Mouse (Mus musculus) ovary, postnatal 10 days (tissue): ENCODE data around the gene Aanat.

Experiments used
- DNase-seq: peaks from one replicate; pipeline ENCODE4 v3.0.0; 2022; ENCODE audit warnings: low spot score

Gene Aanat

DNA sequence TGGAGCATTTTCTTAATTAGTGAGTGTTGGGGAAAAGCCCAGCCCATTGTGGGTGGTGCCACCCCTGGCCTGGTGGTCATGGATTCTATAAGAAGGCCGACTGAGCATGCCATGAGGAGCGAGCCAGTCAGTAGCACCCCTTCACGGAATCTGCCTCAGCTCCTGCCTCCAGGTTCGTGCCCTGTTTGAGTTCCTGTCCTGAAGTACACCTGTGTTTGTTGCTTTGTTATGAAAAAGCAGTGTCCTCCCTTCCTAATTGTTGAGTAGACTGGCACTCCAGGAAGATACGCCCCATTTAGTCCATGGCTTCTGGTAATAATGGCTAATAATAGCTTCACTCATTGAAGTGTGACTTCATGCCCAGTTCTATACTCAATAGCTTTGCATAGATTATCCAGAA is at the start of gene Aanat:
TSS of gene Aanat (plus strand) at position 123 of the 400 bp plus-strand sequence.
- DNase-seq, result no peak

DNA sequence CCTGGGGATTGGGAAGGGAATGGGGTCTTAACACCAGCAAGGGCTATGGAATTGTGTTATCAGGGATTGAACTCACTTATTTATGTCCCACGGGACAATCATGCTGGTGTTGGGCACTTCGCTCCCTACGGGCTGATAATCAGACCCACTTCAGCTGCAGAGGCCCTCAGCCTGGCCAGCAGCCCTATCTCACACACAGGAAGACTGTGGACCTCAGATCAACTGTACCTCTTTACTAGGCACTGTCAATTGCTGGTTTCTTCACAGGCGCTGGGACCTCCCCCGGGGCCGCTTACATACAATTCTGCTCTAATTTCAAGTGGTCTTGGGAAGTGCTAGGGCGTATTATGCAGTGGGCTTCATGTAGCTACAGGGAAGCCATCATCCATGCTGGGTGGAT is 49.5 kb upstream of the Aanat start:
- no peak for DNase-seq

DNA sequence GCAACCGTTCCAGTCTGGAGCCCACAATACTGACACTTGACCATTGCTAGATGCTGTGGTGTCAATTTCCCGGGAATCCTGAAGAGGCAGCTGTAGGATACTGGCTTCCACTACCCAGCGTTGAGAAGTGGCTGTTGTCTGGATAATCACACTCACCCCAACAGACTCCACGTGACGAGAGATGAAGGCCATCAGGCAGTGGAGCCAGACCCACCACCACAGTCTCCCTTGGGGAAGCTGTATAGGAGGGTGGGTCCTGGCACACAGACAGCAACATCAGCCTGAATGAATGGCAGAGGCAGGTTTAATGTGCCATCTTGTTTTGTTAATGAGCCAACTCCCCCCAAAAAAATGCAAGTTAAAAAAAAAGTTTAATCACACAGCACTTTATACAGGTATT is 48.8 kb upstream of the Aanat start:
- DNase-seq, result no peak

DNA sequence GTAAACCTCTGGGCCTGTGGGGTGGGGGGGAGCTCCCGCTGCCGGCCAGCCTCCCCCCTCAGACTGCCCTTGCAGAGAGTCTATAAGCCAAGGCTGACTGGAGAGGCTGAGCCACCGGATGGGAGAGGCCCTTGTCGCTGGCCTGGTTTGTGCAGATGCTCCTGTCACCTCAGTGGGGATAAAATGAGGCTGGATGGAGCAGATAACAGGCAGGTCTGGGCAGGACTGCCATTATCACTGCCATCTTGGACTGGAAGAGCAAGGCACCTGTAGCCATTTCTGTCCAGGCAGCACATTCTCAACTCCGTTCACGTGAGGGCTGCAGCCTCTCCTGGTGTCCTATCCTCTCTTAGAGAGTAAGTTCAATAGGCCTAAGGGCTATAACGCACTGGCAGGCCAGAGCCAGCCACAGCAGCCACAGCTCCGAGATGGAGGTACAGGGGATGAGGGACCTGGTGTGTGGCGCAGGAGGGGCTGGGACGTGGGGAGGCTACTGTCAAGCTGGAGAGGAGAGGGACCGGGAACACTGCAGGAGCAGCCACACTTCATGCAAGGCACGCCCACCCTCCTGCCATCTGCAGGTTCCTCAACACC is 48.0 kb upstream of the Aanat start:
- no peak for DNase-seq

DNA sequence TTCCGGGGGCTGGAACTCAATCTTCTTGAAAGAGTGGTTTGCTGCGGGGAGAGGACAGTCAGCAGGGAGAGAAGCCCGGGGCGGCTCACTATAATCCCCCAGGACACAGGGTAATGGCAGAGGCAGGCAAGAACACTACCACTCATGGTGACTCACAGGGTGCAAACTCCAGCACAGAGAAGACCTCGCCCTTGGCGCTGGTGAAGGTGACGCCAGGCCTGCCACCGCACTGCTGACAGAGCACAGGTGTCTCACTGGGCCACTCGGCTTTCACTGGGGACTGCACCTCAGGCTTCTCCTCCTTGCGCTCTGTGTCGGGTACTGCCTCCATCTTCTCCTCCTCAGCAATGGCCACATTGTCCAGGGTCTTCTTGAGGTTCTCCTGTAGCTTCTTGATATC is 45.0 kb upstream of the Aanat start:
- DNase-seq, result no peak

DNA sequence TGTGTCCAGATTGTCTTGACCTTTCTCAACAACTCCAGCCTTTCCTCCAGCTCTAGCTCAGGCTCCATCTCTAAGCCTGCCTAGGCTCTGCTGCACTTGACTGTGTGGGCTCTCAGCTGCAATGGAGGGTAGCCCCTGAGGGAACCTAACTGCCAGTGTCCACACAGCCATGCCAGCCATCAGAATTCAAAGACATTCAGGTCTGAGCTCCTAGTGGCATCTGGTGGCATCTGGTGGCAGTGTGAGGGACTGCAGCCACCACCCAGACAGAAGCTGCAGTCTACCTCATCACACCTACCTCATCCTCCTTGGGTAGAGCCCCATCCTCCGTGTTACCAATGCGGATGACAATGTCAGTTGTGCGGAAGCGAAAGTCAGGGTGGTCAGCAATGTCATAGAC is 43.1 kb upstream of the Aanat start:
- DNase-seq, result no peak

DNA sequence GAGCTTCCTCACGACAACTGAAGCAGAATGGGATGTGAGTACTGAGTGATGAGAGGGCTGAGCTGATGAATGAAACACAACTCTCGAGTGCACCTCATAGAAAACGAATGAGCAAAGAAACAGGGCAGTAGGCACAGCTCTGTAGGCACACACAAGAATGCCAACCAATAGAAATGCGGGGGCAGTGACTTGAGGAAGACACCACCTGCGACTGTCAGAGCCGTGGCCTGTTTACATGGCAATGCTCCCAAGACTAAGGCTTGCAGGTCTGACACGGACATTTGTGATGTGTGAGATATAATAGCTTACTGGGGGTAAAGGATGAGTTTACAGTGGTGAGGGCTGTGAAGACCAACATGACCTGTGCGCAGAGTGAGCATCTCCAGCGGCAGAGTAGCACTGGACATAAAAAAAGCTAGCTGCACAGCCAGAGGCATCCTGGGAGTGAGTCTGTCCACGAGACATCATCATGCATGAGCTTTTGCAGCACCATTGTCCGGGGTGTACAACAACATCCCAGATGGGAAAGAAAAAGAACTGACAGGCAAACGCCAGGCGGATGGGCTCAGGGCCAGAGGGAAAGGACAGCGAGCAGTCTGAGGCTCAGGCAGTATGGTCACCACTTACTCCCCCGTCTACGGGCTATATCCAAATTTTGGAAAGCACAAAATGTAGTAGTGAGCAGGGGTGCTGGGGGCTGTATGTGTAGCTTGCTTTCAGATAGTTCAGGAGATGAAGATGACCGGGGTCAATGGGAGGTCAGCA is 38.8 kb upstream of the Aanat start:
- no peak for DNase-seq

DNA sequence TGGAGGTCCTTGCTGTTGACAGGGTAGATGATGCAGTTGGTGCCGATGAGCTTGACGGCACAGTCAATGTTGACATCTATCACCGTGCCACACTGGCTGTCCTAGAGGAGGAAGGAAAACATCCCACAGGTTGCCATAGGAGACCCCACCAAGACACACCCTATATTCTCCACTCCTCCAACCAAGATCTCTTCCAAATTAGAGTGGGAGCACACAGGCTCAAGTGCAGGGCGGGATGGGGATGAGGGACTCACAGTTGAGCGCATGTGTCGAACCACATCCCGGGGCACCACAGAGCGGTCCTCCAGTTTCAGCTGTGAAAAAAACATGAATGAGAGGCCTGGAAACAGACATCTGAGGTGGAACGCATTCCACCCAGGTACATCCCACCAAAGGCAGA is 37.5 kb upstream of the Aanat start:
- no peak for DNase-seq

DNA sequence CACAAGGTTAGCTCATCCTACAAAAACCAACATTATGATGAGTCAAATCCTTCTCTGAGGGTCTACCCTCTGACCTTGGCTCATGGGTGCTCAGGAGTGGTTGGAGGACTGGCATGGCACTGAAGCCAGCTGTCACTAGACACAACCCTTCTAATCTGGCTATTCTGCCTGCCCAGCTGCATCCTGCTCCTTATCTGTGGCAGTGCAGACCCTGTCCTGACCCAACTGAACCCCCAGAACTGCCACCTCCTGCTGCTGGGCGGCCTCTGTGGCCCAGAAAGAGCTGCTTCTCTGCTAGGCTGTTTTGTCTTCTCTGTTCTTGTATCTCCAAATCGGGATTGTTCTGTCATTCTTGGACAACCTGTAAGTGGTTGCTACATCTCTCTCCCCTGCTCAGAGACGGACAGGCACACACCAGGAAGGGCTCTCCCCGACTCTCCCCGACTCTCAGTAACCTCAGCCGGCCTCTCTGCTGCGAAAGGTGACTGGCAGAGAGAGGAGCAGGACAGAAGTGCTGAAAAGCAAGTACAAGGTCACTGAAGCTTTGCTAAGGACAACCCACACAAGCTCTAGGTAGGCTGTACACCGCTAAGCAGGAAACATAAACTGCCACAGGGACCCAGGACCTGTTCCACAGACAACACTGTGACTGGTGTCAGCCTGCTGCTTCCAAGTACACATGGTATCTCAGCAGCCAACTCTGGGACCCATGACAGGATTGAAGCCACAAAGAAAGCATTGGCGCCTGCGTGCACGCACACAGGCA is 36.8 kb upstream of the Aanat start:
- no peak for DNase-seq

DNA sequence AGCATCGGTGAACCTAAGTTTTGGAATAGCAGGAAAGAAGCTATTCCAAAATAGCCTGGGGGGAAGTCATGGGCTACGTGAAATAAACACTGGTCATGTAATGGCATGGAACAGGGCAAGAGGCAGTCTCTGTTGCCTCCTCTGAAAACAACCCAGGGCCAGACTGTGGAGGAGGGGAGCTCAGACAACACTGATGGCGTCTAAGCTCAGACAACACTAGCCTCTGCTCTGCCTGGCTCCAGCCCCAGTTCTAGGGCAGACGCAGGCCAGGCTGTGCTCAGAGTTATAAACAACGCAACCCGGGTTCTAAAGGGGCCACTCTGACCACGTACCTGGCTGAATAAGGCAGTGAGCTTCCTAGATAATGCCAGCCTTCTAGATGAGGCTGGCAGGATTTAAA is 35.5 kb upstream of the Aanat start:
- DNase-seq, result no peak

DNA sequence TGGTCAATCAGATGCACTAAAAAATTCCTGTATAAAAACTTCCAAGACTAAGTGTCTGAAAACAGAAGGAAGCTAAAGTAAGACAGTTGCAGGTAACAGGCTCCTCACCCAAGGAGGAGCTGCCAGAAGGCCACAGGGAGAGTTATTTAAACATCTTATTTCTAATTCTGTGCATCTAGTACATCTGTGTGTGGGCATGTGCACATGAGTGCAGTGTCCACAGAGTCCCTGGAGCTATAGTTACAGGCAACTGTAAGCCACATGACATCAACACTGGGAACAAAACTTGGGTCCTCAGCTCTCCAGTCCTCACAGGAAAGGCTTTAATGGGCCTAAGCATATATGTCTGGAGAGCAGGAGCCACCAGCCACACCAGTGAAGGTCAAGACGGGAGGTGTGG is 34.0 kb upstream of the Aanat start:
- no peak for DNase-seq

DNA sequence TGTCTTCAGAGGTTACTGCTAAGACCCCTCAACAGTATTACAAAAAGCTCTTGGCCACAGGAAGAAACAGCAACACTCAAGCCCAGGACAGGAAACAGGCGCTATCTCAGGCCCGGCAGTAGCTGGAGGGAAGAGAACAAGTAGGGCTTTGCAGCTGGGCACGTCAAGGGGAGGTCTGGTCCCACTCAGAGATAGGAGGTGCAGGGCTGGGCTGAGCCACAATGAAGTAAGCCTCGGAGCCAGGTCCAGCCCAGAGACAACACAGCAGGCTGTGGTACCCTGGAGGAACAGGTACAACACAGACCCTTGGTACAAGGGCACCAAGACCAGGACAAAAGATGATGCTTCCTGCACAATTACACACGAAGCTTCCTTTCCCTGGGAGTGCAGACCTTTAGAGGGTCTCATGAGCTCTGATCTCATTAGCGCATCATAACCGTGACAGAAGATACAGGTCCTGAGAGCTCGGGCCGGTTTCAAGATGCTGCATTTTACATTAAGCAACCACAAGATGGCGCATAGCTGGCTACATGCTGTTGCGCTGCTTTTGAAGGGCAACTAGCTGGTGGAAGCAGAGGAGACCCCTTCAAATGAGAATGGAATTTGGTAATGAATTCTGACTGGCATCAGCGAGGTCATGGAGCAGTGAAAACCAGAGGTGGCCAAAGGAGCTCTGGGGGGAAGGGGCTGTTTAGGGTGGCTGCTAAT is 31.9 kb upstream of the Aanat start:
- DNase-seq, result no peak

DNA sequence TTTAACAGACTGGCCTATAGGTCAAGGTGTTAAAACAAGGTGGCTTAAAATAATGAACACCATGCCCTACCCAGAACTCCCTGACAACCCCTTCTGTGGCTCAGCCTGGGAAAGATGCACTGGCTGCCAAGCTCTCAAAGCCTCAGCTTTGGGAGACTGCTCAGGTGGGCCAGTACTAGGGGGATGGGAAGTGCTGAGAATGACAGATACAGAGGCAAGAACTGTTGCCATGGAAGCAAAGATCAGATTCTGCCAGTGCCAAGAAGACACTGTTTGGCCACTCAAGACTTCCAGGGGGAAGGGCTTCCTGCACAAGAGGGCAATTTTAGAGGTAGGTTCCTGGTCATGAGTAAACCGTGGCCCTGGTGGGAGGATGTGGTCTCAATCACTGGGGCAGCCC is 30.7 kb upstream of the Aanat start:
- DNase-seq, result no peak

DNA sequence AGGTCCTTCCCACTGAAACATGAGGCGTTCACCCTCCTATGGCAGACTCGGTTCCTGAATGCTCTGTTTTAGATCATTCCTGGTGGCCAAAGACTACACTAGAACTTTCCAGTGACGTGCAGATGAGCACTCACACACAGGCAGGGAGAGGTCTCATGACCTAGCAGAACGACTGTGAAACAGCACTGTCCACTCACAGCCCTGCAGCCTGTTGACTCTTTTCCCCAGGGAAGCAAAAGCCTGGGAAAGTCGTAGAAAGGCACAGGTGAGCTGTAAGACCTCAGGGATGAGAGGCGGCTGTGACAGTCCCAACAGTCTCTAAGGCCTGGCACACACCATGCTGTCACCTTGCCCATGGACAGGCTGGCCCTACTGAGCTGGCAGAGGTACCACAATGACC is 29.9 kb upstream of the Aanat start:
- DNase-seq, result no peak

DNA sequence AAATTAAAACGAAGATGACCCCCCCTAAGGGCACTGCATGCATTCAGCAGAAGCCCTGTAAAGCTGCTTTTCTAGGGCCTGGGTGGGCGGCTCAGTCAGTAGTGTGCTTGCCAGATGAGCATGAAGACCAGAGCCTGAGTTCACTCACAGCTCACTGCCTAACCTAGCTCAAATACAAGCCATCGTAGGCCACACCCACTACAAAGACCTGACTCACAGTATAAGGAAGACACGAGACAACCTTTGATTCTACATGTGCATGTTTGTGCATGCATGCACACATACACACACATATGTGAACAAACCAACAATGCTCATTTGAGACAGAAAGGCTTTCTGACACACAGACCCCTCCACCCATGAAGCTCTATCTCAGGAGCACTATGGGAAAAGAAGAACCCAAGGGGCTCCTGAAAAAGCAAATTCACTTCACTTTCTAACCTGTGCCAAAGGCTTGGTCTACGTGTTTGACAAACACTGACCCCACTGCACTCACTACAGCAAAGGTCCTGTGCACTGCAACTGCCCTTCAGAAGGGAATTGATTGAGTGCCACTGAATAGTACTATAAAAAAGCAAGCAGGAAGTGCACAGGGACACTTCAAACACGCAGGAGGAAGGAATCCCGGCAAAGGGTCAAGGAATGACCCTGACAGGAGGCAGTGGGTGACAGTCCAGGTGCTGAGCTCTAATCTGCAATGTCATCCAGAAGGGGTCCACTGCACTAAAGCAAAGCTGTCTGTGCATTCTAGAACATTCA is 20.8 kb upstream of the Aanat start:
- no peak for DNase-seq

DNA sequence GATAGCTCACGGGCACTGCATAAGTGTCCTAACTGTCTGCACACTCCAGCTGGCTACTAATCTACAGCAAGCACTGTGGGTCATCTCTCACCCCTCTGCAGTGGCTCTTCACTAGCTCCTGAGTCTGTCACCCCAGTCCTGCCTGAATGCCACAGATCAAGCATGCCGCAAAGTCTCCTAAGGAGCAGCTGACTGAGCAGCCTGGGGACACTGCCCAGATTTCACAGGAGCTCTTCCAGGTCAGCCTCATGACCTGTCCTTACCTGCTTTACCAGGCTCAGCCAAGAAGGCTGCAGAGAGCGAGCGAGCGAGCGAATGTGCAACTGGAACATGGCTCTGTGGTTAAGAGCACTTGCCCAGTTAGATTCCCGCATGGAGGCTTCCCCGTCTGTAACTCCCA is 18.7 kb upstream of the Aanat start:
- no peak for DNase-seq

DNA sequence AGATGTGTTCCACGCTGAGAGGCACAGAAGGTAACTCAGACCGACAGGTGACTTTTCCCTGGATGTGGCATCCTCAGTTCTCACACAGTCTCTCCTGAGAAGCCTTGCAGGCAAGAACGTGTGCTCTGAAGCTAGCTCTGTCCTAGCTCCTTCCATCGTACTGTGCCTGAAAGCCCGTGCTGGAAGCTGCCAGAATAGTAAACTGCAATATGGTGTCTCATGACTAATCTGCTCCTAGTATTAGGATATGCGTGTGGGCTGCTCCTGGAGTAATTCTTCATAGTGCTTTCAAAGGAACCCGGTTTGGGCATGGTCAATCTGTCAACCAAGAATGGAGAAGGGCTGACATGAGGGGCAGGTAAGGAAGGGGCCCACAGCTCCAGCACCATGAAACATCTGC is 15.4 kb upstream of the Aanat start:
- no peak for DNase-seq

DNA sequence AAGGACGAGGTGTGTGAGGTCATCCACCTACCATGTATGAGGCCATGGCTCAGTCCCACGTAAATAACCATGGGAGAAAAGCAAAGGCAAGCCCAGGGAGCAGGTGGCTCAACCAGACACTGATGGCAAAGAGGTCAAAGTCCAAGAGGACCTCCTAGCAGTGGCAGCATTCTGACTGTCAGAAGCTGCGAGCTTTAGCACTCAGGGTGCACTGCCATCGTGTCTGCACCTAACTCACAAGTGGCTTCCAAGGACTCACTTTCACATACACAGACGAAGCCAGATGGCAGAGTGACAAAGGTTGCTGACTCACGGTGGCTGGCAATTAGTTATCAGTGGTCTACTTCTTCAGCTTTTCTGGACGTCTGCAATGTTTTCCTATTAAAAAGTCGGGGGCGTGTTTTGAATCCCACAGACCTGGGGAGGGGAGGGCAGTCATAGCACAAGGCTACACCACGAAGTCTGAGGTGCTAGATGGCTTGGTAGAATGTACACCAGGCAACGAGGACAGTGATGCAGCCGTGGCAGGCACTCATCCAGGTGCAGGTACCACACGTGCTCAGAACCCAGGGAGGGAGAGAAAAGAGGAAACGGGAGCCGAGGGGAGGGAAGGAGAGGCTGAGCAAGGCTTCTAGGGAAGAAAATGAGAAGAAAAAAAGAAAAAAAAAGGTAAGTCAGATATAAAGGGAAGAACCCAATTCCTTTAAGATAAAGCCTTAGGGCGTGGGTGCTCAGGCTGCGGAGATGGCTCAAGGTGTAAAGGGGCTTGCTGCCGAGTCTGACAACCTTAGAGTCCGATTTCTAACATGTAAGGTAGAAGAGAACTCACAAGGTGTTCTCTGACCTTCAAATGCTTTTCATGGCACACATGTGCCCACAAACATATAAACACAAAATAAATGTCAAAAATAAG is 14.2 kb upstream of the Aanat start:
- DNase-seq, result no peak

DNA sequence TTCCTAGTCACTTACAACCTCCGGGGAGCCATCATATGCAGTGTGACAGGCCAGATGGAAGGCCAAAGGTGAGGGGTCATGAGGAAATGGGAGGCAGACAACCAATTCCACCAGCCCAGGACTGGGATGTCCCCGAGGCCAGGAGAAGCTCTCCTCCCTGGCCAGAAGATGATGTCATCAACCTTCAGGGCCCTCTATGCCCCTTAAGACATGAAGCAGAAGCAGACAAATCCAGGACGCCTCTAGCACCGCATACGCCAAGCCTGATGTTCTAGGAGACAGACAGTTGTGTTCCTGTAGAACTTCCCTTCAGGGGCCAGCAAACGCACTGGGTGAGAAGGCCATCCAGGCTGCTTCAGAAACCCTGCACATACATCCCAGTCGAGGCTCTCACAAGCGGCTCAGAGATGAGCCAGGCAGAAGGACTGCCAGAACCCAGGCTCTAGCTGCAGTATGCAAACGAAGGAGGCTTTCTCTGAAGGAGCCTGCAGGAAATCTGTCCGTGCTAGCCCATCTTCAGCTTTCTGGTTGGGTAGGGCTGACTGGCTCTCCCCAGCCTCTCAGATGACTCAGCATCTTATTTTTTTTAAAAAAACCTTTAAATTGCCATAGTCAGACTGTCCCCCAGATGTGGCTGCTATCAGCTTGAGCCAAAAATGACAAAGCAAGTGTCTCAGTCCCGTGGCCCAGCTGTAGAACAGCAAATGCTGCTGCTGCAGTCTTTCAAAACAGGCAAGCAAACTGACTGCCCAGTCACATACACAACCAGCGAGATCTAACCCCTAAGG is 13.3 kb upstream of the Aanat start:
- DNase-seq, result no peak

DNA sequence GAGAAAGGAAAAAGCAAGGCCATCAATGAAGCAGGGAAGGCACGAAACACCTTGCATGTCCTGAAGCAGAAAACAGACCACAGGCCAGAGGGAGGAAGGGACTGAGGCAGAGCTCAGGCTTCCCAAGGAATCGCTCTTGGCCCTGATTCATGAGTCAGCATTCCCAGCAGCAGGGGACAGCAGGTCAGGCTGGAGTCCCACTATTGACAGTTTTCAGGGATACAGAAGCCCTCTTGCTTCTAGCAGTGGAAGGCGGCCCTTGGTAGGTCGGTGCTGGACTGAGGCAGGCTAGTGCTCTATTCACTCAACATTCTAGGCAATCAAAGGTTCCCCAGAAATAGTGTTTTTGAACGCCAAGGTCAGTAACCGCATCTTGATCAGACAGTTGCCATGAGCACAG is 11.7 kb upstream of the Aanat start:
- DNase-seq, result no peak
